In the genomic region with DNA sequence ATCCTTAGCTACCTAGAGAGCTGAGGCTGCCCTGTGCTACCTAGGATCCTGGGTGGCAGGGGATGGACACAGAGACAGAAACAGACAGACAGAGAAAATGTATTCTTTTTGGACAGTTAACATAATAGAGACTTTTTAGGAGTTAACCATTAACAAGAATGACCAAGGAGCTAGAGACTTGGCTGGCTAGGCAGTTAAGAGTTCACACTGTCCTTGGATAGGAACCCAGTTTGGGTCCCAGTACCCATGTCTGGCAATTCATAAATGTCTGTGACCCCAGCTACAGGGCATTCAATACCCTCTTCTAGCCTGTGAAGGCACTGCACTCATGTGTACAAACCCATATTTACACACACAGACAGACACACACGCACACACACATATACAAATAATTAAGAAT, we compare ENCODE assay signal across 24 mouse cellular contexts.
A peak's percentile ranks its signal among the peaks of the same experiment; 100 is the strongest.
DNase-seq lines count a peak whose midpoint lies in the region; ATAC-seq lines count a peak whose summit lies in the region.
"Had no signal": no experiment of that assay in that cellular context is flagged by ENCODE, and none has a peak within 500 bp of the region (broad histone marks: within the 10 kb centered on the region; RNA-seq: fewer than 3 reads in every experiment).

No protein-coding gene starts in this region.

- peaks cover 12% of the 10 kb centered on the region for H3K4me1 ChIP-seq in kidney, embryonic 16.5 days (ENCODE audit: insufficient read depth, low read length)

- H3K9ac ChIP-seq in kidney, embryonic 16.5 days (replicated peaks; ENCODE audit: low read length): no peak overlapping the region
- H3K9ac ChIP-seq: embryonic facial prominence, embryonic 12.5 days; embryonic facial prominence, embryonic 15.5 days; forebrain, embryonic 12.5 days; hindbrain, embryonic 12.5 days; hindbrain, embryonic 15.5 days had no signal

- H3K27ac ChIP-seq in kidney, embryonic 16.5 days (ENCODE audit: low read length): no peak overlapping the region
- H3K27ac ChIP-seq: embryonic facial prominence, embryonic 12.5 days; embryonic facial prominence, embryonic 15.5 days; forebrain, embryonic 12.5 days; heart, adult 2 months; hindbrain, embryonic 12.5 days; hindbrain, embryonic 15.5 days had no signal

- ATAC-seq in kidney, embryonic 16.5 days (ENCODE audit: low FRiP score, low TSS enrichment): no peak
- ATAC-seq: CD4-positive, CD25-positive, alpha-beta regulatory T cell, adult 4 months; forebrain, embryonic 16.5 days had no signal

- no peaks in the 10 kb centered on the region for H3K27me3 ChIP-seq in kidney, embryonic 16.5 days (ENCODE audit: insufficient read depth, low read length)
- H3K27me3 ChIP-seq: embryonic facial prominence, embryonic 12.5 days; embryonic facial prominence, embryonic 15.5 days; forebrain, embryonic 12.5 days; hindbrain, embryonic 12.5 days; hindbrain, embryonic 15.5 days had no signal

- H3K36me3 ChIP-seq in kidney, embryonic 16.5 days (ENCODE audit: insufficient read depth, low read length): no peaks in the 10 kb centered on the region
- H3K36me3 ChIP-seq: embryonic facial prominence, embryonic 12.5 days; embryonic facial prominence, embryonic 15.5 days; forebrain, embryonic 12.5 days; hindbrain, embryonic 12.5 days; hindbrain, embryonic 15.5 days had no signal

- peak; percentile 50 for DNase-seq in kidney, adult 18-20 months
- DNase-seq in kidney, postnatal 4 days: no peak
- DNase-seq in kidney, adult 9 months: peak; percentile 62
- DNase-seq in kidney, postnatal 14 days: peak; percentile 23
- peak; percentile 10 to 50 for DNase-seq in kidney, postnatal 25 days
- no peak for DNase-seq in spleen, adult 12 weeks (ENCODE audit: low spot score)
- DNase-seq: adrenal gland, adult 2 months; adrenal gland, postnatal 14 days; cerebellum, adult 11 months; cerebellum, adult 2 months; cerebellum, adult 9-11 months; cerebellum, postnatal 25 days; gastrocnemius, postnatal 10 days; gastrocnemius, postnatal 36 days; heart, adult 2 months had no signal

- H3K9me3 ChIP-seq in kidney, embryonic 16.5 days (ENCODE audit: low read length): no peaks in the 10 kb centered on the region
- H3K9me3 ChIP-seq: embryonic facial prominence, embryonic 12.5 days; embryonic facial prominence, embryonic 15.5 days; forebrain, embryonic 12.5 days; hindbrain, embryonic 12.5 days; hindbrain, embryonic 15.5 days had no signal

- WGBS in kidney, embryonic 16.5 days: 92% methylated on average over 1 of the region's 1 CpGs

- no peak overlapping the region for H3K4me3 ChIP-seq in kidney, embryonic 16.5 days (ENCODE audit: low read length)
- H3K4me3 ChIP-seq: embryonic facial prominence, embryonic 12.5 days; embryonic facial prominence, embryonic 15.5 days; forebrain, embryonic 12.5 days; heart, adult 2 months; hindbrain, embryonic 12.5 days; hindbrain, embryonic 15.5 days had no signal

- no peak overlapping the region for H3K4me2 ChIP-seq in kidney, embryonic 16.5 days (replicated peaks; ENCODE audit: low read depth, low read length)
- H3K4me2 ChIP-seq: embryonic facial prominence, embryonic 12.5 days; embryonic facial prominence, embryonic 15.5 days; forebrain, embryonic 12.5 days; heart, embryonic 11.5 days; hindbrain, embryonic 12.5 days; hindbrain, embryonic 15.5 days had no signal

Comparison
In these comparisons a context has a peak if more than half of its experiments do, and no peak if none do; other contexts are left out.
1. DNase-seq: peak in kidney, adult 18-20 months (single experiment), kidney, adult 9 months (single experiment), kidney, postnatal 14 days (single experiment) and kidney, postnatal 25 days (2 of 2); none in kidney, postnatal 4 days (0 of 2) and spleen, adult 12 weeks (single experiment).